Mouse (Mus musculus): ENCODE measurements at regions not wholly inside any gene's neighbourhood (a gene's known extent, or its start where the extent isn't known, plus 50 kb on each side); places are given as distances from the start of the nearest gene placed in this dataset.

DNA sequence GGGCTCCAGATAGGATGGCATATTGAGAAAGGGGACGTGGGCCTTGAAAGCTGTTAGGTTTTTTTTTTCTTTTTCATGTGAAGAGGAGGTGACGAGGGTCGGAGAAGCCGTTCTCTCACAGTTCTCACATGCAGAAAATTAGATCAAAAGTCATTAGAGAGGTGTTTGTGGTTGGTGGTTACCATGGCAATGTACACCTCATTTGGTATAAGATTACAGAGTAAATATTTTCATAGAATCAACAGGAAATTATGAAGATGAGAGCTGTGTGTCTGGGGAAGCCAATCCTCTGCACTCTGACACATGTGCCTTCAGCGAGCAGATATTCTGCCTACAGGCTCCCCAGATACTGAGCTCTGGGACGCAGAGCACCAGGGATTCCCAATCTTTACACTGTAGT, 232.5 kb downstream of the 3110018I06Rik start:
- Histone ChIP-seq H3K36me3 (ENCODE audit: control insufficient read depth, insufficient read depth, low read length) (no peaks in the 10 kb centered on the region), H3K9ac (ENCODE audit: low read depth, low read length, severe bottlenecking) (no peak overlapping the region), H3K27me3 (ENCODE audit: control insufficient read depth, insufficient read depth, low read length) (no peaks in the 10 kb centered on the region; the same call in 1 of the 2 replicates), H3K4me1 (ENCODE audit: control insufficient read depth, insufficient read depth, low read length) (peaks cover 25% of the 10 kb centered on the region), H3K9me3 (ENCODE audit: control insufficient read depth, low read length) (no peaks in the 10 kb centered on the region), H3K27ac (replicated peaks; ENCODE audit: low read depth, low read length) (no peak overlapping the region), H3K4me2 (replicated peaks; ENCODE audit: low read depth, low read length, severe bottlenecking) (no peak overlapping the region), H3K4me3 (replicated peaks; ENCODE audit: low read length) (no peak overlapping the region)
- no peak for TF ChIP-seq POLR2A (IDR thresholded peaks at IDR 0.05; ENCODE audit: borderline replicate concordance, extremely low read depth, insufficient read depth, insufficient read length)
- ATAC-seq (ENCODE audit: low FRiP score, low read depth): no peak
- no peak for DNase-seq (ENCODE audit: low spot score)
- 81% methylated on average over 6 of the region's 6 CpGs for WGBS

GRCm38 (mm10) chr12:107723062-107723859, 234.8 kb downstream of the 3110018I06Rik start:
- H3K4me2 ChIP-seq (replicated peaks; ENCODE audit: low read depth, low read length, severe bottlenecking): no peak overlapping the region
- DNase-seq (ENCODE audit: low spot score) (peak; percentile 54), ATAC-seq (ENCODE audit: low FRiP score, low read depth) (peak; percentile 47; the same call in 1 of the 2 replicates)
- no peaks in the 10 kb centered on the region; the same call in 1 of the 2 replicates for H3K9me3 ChIP-seq (ENCODE audit: control insufficient read depth, low read length)
- no peak for TF ChIP-seq POLR2A (IDR thresholded peaks at IDR 0.05; ENCODE audit: borderline replicate concordance, extremely low read depth, insufficient read depth, insufficient read length)
- no peaks in the 10 kb centered on the region; the same call in 1 of the 2 replicates for H3K27me3 ChIP-seq (ENCODE audit: control insufficient read depth, insufficient read depth, low read length)
- no peak overlapping the region for H3K4me3 ChIP-seq (replicated peaks; ENCODE audit: low read length)
- no peak overlapping the region for H3K27ac ChIP-seq (replicated peaks; ENCODE audit: low read depth, low read length)
- H3K36me3 ChIP-seq (ENCODE audit: control insufficient read depth, insufficient read depth, low read length): no peaks in the 10 kb centered on the region
- WGBS: 28% methylated on average over 9 of the region's 9 CpGs
- H3K4me1 ChIP-seq (ENCODE audit: control insufficient read depth, insufficient read depth, low read length): peaks cover 19% of the 10 kb centered on the region
- H3K9ac ChIP-seq (ENCODE audit: low read depth, low read length, severe bottlenecking): no peak overlapping the region

DNA sequence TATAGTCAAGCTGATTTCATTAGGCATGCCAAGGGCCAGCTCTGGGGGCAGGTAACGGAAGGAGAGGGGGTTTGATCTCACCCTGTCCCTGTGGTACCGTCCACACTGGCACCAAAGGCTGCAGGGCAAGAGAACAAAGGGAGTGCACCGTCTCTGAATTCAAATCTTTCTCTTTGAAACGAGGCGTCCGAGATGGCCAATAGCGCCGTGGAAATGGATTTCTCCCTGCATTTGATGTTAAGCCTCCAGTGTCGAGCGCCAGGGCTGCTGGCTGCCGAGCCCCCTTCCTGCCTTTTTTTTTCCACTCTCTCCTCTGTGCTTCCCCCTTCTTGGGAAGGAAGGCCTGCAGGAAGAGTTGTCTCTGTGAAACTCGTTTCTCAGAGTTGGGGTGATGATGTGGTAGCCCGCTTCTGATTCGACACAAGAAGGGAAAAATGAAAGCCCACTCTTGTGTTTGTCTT, 235.5 kb downstream of the 3110018I06Rik start:
- Histone ChIP-seq H3K36me3 (ENCODE audit: control insufficient read depth, insufficient read depth, low read length) (no peaks in the 10 kb centered on the region), H3K27me3 (ENCODE audit: control insufficient read depth, insufficient read depth, low read length) (no peaks in the 10 kb centered on the region; the same call in 1 of the 2 replicates), H3K4me1 (ENCODE audit: control insufficient read depth, insufficient read depth, low read length) (peaks cover 19% of the 10 kb centered on the region), H3K9ac (ENCODE audit: low read depth, low read length, severe bottlenecking) (no peak overlapping the region; the same call in 1 of the 2 replicates), H3K27ac (replicated peaks; ENCODE audit: low read depth, low read length) (no peak overlapping the region), H3K4me2 (replicated peaks; ENCODE audit: low read depth, low read length, severe bottlenecking) (no peak overlapping the region), H3K9me3 (ENCODE audit: control insufficient read depth, low read length) (no peaks in the 10 kb centered on the region; the same call in 1 of the 2 replicates), H3K4me3 (replicated peaks; ENCODE audit: low read length) (no peak overlapping the region)
- TF ChIP-seq POLR2A (IDR thresholded peaks at IDR 0.05; ENCODE audit: borderline replicate concordance, extremely low read depth, insufficient read depth, insufficient read length): no peak
- ATAC-seq (ENCODE audit: low FRiP score, low read depth) (no peak), DNase-seq (ENCODE audit: low spot score) (no peak)
- 41% methylated on average over 14 of the region's 14 CpGs for WGBS

DNA sequence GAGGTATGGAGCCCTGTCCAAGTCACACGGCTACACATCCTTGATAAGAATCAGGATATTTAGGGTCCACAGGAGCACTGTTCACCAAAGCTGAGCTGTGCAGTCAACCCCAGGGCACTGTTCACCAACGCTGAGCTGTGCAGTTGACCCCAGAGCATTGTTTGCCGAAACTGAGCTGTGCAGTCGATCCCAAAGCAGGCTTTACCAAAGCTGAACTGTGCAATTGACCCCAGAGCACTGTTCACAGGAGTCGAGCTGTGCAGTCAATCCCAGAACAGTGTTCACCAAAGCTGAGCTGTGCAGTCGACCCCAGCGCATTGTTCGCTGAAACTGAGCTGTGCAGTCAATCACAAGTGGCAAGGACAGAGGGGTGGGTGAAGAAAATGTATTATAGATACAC, 236.0 kb downstream of the 3110018I06Rik start:
- ATAC-seq (ENCODE audit: low FRiP score, low read depth) (no peak), DNase-seq (ENCODE audit: low spot score) (no peak)
- 64% methylated on average over 8 of the region's 8 CpGs for WGBS
- Histone ChIP-seq H3K36me3 (ENCODE audit: control insufficient read depth, insufficient read depth, low read length) (no peaks in the 10 kb centered on the region), H3K9ac (ENCODE audit: low read depth, low read length, severe bottlenecking) (no peak overlapping the region), H3K27ac (replicated peaks; ENCODE audit: low read depth, low read length) (no peak overlapping the region), H3K4me2 (replicated peaks; ENCODE audit: low read depth, low read length, severe bottlenecking) (no peak overlapping the region), H3K27me3 (ENCODE audit: control insufficient read depth, insufficient read depth, low read length) (no peaks in the 10 kb centered on the region; the same call in 1 of the 2 replicates), H3K9me3 (ENCODE audit: control insufficient read depth, low read length) (no peaks in the 10 kb centered on the region; the same call in 1 of the 2 replicates), H3K4me1 (ENCODE audit: control insufficient read depth, insufficient read depth, low read length) (peaks cover 19% of the 10 kb centered on the region), H3K4me3 (replicated peaks; ENCODE audit: low read length) (no peak overlapping the region)
- TF ChIP-seq POLR2A (IDR thresholded peaks at IDR 0.05; ENCODE audit: borderline replicate concordance, extremely low read depth, insufficient read depth, insufficient read length): no peak

DNA sequence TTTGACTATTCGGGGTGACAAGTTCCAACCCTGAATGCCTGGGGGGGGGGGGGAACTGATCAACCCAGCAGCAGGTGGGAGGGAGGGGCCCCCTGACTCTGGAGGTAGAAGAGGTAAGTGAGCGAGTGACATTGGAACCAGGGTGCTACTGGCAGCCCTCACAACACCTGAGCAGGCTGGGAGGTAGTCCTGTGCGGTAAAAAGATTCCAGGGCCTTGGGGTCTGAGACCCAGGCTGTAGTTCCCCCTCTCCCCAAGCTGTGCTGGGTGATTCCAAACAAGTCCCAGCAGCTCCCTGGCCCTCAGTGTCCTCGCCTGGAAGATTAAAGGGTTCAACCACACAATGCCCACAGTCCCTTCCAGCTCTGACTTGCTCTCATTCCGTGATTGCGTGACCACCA, 240.4 kb downstream of the 3110018I06Rik start:
- ATAC-seq (ENCODE audit: low FRiP score, low read depth) (no peak), DNase-seq (ENCODE audit: low spot score) (no peak)
- Histone ChIP-seq H3K4me1 (ENCODE audit: control insufficient read depth, insufficient read depth, low read length) (0 out of 2 replicates have a peak, but pooled peaks cover 8% of the 10 kb centered on the region), H3K9me3 (ENCODE audit: control insufficient read depth, low read length) (no peaks in the 10 kb centered on the region; the same call in 1 of the 2 replicates), H3K27me3 (ENCODE audit: control insufficient read depth, insufficient read depth, low read length) (no peaks in the 10 kb centered on the region; the same call in 1 of the 2 replicates), H3K36me3 (ENCODE audit: control insufficient read depth, insufficient read depth, low read length) (no peaks in the 10 kb centered on the region), H3K9ac (ENCODE audit: low read depth, low read length, severe bottlenecking) (no peak overlapping the region), H3K4me2 (replicated peaks; ENCODE audit: low read depth, low read length, severe bottlenecking) (no peak overlapping the region), H3K27ac (replicated peaks; ENCODE audit: low read depth, low read length) (no peak overlapping the region), H3K4me3 (replicated peaks; ENCODE audit: low read length) (no peak overlapping the region)
- no peak for TF ChIP-seq POLR2A (IDR thresholded peaks at IDR 0.05; ENCODE audit: borderline replicate concordance, extremely low read depth, insufficient read depth, insufficient read length)
- WGBS: 74% methylated on average over 6 of the region's 6 CpGs

Measured in limb, embryonic 14.5 days (tissue).